Mouse (Mus musculus) MEL-GATA-1-ER (cell line): ENCODE data around the gene Gjc1.

Experiments
- DNase-seq: peaks from one replicate; pipeline ENCODE4 v3.0.0-alpha.2; 2012; ENCODE audit warnings: low read depth; ENCODE audit errors: extremely low read depth

The Gjc1 gene

DNA sequence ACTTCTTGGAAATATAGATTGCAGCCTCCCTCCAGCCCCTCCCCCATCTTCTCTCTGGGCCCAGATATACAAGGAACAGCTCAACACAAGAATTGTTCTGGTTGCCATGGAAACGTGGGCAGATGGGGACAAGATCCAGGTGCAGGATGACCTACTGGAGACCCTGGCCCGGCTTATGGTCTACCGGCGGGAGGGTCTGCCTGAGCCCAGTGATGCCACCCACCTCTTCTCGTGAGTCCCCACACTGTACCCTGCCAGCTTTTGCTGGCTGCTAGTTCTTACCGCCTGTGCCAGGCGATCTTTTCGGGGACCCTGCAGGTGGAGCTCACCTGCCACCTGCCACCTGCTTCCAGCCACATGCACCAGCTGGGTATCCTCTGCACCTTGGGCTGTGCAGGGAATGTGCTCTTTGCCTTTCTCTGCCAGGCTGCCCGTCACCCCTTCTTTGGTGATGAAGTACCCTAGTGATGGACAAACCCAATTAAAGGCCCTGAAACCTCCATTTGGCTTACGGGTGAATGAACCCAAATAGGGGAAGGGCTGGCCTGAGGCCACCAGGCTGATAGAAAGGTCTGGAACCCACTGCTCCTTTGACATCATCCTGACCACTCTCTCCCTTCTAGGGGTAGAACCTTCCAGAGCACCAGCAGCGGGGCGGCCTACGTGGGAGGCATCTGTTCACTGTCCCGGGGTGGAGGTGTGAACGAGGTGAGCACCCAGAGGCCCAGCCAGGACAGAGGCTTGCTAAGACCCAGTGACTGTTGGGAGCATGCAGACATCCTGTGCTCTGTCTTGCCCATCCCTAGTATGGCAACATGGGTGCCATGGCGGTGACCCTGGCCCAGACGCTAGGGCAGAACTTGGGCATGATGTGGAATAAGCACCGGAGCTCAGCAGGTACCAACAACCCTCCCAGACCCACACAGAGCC lies 46.5 kb downstream of the Gjc1 start:
- no peak for DNase-seq

DNA sequence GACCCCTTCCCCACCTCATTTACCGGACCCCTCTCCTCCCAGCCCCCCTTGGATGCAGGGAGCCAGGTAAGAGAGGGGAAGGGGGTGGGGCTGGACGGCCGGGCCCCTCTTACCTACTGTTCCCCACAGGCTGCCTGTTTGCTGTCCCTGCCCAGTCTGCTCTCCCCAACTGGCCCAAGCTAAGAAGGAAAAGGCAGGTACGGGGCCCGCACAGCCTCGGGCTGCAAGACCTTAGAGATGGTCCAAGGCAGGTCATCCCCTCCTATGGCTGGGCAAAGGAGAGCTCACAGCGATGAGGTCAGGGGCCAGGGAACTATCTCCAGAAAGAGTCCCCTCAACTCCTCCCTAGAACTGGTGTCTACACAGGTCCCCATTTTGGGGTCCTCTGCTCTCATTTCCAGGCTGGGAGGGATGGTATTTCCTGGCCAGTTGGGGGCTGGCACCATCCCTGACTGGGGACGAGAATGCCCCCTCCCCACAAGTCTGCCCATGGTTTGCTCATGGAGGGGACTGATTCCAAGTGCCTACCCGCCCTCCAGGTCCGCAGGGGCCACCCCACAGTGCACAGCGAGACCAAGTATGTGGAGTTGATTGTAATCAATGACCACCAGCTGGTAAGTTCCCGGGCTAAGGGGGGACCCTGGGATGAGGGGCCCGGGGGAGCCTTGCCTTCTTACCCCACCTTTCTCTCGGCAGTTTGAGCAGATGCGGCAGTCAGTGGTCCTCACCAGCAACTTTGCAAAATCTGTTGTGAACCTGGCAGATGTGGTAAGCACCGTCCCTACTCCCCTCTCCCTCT lies 47.4 kb downstream of the Gjc1 start:
- no peak for DNase-seq

DNA sequence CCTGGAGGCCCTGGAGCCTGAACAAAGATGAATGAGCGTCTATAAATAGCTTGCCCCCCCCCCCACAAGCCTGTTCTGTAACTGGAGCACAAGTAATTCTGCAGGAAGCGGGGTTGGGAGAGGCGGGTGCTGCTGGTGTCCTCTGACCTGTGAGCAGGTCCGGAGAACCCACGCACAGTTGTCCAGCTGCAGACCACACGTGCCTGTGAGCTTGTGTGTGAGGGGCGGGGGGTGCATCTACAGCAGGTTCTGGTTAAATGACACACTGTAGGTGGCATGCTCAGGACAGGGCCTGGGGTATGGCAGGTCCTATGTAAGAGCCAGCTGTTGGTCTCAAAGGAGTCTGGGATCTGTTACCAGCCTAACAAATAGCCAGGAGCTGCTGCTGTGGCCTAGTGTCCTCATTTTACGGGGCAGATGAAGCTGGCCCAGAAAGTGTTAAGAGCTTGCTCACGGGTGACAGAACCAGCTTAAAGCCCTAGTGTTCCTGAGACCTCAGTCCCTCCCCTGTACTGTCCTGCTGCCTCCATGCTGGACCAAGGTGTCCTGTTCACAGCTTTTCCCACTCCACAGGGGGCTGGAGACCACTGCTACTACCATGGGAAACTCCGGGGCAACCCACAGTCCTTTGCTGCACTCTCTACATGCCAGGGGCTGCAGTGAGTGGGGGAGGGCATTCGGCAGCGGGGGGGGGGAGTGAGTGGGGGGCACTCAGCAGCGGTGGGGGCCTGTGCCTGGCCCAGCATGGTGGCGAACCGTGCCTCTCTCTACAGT lies 48.7 kb downstream of the Gjc1 start:
- no peak for DNase-seq

DNA sequence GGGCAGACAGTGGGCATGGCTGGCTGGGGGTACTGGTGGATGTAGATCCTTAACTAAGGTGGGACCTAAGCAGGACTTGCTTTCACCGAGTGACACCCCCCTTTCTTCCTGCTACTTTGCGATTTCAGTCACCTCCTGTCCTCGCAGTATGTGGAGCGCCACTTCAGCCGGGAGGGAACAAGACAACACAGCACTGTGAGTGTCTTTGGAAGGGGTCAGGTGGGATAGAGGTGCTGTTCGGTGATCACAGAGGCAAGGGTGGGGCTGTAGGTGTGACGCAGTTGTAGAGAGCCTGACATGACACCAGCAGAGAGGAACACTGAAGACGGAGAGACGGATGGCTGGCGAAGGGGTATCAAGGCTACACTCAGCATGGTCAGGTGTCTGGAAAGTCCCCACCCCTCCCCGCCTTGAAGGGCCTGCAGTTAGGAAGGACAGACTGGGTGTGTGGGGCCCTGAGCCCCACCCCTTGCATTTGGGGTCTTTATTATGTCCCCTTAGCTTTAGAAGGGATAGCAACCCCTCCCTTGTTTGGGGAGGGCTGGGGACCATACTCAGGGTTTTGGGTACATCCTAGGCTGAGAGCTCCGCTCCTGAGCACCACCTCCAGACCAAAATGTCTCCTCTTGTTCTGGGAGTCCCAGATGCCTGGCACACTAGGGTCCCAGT lies 49.4 kb downstream of the Gjc1 start:
- no peak for DNase-seq

DNA sequence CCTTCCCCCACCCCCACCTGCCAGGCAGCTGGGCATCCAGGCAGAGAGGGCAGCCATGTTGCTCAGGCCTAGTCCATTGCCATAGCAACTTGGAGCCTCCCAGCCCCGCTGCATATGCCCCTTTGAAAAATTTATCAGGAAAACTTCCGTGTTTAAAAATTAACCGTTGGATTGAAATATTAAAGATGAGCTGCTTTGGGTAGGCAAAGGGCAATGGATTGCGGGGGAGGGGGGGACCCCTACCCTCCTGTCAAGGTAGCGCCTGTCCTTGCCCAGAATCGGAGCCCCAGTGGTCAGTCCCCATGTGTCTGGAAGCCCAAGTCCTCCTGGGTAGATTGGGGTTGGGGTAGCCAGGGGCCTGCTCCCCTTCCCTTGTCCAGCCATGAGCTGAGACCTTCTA lies 50.4 kb downstream of the Gjc1 start:
- DNase-seq: no peak

DNA sequence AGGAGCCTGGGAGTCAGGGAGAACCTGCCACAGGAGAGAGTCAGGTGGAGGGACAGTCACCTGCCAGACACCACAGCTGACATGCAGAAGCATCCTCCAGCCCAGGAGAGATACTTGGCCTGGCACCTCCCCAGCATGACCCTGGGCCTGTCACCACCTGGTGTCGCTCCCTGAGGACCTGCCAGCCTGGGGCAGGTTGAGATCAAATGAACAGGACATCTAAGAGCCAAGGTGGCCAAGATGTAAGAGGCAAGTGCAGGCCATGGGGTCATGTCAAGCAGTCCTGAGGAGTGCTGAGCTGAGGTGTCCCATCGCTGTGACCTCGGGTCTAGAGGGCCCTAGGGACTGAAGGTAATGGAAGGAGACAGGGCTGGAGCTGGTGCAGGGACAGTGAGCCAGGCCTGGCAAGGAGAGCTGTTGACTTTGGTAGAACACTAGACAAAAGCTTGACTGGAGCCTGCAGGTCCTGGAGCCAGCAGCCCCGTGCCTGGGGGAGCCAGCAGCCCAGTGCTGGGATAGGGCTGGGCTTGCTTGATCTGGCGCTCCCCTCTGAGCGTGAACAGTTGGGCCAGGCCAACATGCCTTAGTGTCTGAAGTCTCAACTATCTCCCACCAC lies 52.3 kb downstream of the Gjc1 start:
- DNase-seq: no peak

DNA sequence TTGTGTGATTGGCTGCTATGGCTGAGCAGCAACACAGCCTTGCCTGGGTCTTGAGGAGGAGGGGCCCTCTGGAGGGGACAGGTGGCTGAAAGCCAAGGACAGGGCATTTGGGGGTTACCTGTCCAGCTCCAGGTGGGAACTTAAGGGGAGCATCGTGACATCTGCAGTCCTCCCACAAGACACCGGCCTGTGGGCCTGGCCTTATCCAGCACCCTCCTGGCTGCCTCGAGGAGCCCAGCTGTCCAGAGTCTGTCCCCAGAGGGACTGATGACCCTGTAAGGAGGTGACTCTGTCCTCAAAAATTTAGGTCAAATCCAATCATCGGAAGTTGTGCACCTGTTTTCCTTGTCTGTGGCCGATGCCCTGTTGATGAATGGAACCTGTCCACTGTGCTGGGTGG lies 54.1 kb downstream of the Gjc1 start:
- no peak for DNase-seq

DNA sequence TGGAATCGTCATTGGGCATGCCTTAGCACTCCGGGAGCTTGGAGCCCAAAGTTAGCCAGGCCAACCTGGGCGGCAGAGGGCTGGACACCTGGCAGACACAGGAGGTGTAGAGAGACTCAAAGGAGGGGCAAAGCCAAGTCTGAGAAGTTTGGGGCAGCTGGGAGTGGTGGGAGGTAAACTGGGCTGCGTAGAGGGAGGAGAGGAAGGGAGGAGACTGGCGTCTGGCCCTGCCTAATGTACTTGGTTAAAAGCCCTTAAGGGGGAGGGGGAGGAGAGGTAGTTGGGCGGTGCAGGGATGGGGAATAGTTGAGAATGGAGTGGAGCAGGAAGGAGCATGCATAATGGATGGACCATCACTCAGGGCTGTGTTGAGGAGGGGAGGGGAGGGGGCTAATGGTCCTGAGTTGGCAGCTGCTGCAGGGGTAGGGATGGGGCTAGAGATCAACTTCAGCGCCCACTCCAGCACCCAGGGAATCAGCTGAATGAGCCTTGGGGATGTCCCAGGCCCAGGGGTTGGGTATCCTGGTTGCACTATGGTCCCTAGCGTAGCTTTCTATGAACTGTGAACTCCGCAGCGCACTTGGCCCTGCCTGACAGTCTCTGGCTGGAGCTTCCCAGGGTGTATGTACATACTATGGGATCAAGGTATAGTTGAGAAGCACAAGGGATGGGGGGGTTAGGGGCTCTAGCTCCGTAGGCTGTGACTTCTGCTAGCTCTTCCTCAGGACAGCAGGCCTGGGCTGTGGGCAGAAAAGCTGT lies 56.3 kb downstream of the Gjc1 start:
- DNase-seq: no peak

DNA sequence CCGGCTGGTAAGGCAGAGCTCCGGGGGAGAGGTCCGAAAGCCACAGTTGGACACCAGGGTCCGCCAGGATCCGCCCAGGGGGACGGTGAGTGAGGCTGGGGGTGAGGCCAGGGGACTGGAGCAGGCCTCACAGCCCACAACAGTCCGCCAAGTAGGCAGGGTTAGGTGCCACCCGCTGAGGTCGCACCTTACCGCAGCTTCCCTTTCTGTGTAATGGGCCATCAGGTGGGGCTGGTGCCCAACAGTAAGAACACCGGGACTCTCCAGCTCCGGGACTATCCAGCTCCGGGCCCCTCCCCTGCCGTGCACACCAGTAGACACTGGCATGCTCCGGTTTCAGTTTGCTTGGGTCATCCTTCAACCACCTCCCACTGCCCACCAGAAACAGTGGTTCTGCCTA lies 57.3 kb downstream of the Gjc1 start:
- no peak for DNase-seq

DNA sequence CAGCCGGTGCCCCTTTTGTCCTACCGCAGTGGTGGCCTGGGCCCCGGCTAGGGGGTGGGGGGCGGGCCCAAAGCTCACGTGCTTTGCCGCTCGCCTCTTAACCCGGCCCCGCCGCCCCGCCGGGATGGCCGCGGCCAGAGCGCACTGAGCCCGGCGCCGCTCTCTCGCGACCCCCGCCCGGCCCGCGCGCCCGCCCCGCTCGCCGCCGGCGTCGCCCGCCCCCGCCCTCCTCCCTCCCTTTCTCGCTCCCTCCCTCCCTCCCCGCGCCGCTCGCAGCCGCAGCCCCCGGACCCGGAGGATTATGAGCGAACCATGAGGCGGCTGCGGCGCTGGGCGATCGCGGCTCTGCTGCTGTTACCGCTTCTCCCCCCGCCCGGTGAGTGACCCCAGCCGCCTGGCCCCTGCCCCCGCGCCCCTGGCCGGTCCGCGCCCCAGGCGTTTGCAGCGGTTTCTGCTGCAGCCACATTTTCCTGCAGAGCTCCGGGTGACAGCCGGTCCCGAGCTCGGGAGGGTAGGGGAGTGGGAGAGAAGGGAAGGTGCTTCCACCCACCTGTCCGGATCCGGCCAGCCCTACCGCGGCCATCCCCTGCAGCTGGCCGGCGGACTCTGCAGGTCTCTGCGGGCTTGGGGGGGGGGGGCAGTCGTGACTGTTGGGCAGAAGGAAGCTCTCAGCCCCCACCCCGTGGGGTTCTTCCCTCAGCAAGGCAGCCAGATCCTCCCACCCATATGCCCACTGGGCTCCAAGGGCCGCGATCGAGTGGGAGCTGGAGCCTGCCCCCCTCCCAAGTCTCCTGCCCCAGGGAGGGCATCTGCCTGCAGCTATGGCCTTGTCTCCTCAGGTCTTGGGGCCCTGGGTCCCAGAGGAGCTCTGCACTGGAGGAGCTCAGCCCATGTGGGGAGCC lies 57.9 kb downstream of the Gjc1 start, which contains the start of gene Adam11:
Adam11 (plus strand) TSS at position 131 of the 902 bp plus-strand sequence.
- DNase-seq: no peak

DNA sequence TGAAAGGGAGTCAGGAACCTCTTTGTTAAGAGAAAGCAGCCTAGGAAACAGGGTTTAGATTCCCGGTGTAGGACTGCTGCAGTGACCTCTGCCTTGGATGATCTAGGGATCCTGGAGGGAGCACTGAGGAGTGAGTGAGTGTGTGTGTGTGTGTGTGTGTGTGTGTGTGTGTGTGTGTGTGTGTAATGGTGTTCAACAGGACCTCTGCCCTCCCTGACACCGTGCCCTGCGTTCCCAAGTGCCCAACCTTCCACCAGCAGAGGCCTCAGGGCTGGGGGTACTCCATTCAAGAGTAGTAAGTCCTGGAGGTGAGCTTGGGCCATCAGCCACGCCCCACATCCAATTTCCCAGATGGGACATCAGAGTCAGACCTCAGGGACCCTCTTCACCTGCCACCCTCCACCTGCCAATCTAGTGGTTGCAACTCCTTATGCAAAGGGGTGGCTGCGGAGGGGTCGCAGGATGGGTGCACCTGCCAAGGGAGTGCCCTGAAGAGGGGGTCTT lies 58.6 kb downstream of the Gjc1 start:
- DNase-seq: no peak

DNA sequence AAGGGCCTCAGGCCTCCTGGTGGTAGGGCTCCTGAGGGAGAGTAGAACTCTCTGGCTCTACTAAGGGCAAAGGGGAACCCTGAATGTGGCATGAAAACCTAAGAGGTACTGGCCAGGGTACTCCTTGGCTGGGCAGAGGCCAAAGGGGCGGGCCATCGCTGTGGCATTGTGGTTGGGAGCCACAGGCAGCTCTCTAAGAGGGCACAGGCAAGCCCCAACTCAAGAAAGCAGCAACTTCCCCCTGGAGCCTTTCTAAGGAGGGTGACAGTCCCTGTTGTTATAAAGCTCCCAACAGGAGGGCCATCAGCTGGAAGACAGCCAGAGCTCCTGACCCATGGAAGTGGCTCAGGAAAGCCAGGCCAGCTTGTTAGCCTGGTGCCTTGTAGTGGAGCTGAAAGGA lies 60.5 kb downstream of the Gjc1 start:
- no peak for DNase-seq

DNA sequence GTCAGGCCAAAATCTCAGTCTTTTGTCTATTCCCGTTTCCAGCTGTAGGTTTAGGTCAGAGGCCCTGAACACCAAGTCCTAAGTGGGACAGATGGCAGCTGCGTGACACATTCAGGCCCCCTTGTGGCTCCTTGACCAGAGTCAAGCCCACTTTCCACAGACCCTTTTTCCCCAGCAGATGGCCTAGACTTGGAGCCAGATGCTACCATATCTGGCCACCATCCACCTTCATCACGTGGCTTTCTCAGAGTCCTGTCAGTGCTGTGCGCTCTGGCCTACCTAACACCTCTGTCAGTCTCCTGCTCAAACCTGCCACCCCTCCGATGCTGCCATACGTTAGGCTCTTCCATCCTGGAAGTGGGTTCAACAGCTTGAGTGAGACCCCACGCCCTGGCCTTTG lies 64.1 kb downstream of the Gjc1 start:
- DNase-seq: no peak

DNA sequence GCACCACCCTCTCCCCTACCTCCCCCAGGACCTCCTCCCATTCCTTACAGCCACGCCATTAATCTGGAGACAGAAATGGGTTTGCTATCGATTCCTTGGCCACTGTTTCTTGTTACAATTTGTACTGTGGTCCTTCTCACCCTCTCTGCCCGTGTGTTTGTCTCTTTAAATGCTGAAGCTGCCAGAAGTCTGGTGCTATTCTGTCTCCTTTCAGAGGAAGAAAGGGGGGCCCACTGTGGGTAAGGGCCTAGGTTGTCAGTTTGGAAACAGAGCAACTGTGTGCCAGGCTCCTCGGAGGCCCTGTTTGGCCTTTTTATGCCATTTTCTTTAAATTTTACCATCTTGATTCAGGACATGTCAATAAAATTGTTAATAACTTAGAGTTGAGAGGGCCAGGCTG lies 65.1 kb downstream of the Gjc1 start:
- no peak for DNase-seq

DNA sequence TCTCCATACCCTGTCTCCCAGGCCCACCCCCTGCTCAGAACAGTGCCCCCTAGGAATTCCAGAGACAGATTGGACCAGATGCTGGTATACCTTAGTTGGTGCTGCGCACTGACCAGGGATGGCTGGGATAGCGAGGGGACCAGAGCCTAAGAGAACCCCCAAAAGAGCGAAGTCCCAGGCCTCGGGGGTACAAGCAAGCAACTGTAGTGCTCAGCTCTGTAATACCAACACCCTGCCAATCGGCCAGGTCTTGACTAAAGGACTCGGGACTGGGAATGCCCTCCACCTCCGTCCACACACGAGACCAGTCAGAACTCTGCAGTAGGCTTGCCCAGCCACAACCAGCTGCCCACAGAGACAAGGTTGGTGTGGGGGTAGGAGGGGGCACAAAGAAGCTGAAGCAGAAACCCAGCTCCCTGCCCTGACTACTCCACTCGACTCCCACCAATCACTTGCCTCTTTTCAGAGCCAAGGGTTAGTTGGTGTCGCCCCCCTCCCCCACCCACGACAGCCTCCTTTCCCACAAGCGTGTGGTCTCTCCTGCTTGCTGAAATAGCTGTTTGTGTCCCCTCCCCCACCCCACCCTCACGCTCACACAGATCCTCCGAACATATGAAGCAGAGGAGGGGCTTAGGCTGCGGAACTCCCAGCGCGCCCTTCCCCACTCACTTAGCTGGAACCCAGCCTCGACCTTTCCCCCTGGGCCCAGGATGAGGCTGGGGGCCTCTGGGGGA lies 65.7 kb downstream of the Gjc1 start:
- DNase-seq: no peak

DNA sequence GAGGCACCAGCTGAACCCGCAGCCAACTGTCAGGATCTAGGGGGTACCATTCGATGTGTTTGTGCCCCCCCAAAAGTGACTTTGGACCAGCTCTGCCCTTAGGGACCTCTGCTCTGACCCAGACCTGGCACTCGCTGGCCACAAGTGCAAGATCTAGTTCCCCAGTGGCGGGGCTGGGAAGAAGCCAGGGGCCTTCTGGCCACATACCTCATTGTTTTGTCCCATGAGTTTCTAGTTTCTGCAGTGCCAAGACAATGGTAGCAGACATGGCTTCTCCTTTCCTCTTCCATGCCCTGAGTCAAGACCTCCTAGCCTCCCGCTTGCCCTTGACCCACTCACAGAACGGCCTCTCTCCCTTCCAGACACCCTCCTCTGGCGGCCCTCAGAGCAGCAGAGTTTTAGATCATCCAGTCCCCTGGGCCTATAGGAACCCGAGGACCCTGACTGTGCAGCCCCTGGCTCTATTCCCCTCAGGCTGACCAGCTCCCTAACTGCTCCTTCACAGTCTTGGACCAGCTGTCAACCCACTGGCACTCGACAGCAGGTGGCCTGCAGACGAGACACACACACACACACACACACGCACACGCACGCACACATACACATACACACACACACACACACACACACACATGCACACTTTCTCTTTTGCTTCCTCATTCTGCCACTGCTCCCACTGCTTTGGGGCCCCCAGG lies 66.5 kb downstream of the Gjc1 start:
- no peak for DNase-seq

DNA sequence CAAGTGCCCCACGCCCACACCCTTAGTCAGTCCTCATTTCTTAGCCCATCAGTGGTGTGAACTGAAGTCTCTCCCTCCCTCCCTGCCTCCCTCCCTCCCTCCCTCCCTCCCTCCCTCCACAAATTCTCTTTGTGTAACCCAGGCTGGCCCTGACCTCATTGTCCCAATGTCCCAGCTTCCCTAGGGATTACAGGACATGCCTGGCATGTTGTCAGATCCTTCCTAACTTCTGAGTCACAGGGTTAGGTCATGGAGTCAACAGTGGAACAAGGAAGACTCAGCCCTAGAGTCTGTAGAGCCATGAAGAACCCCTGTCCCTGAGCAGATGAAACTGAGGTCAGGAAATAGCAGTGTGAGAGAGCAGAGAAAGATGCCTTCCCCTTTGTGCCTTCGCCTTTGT lies 69.8 kb downstream of the Gjc1 start:
- no peak for DNase-seq
